Mouse (Mus musculus) cerebellum, postnatal 10 days (tissue): ENCODE data around the gene Fxyd5.
A peak's percentile ranks its signal among the peaks of the same experiment; 100 is the strongest.

ENCODE experiments used
- DNase-seq, 2 experiments: peaks; one replicate each; pipeline ENCODE4 v3.0.0; 2021; ENCODE audit warnings: mixed read lengths in 2 of 2

The Fxyd5 gene

GRCm38 (mm10) chr7:31060621-31061010 lies 18.3 kb upstream of the Fxyd5 start:
- DNase-seq = no peak

GRCm38 (mm10) chr7:31059919-31060620 lies 17.8 kb upstream of the Fxyd5 start:
- DNase-seq = peak; percentile 54 to 56

- peak; percentile 94 to 96 for DNase-seq
Observed at GRCm38 (mm10) chr7:31059108-31059507, 16.8 kb upstream of the Fxyd5 start, which contains the start of gene Lgi4. TSS of gene Lgi4 (plus strand) at chr7:31059342.

GRCm38 (mm10) chr7:31058211-31058610 lies 15.9 kb upstream of the Fxyd5 start:
- DNase-seq = no peak

- DNase-seq = no peak
Observed at GRCm38 (mm10) chr7:31057730-31058129, 15.4 kb upstream of the Fxyd5 start.

- DNase-seq = no peak
Observed at GRCm38 (mm10) chr7:31057071-31057470, 14.8 kb upstream of the Fxyd5 start, which contains the start of gene Fxyd1. TSS of gene Fxyd1 (minus strand) at chr7:31057199.

GRCm38 (mm10) chr7:31056448-31056847 lies 14.2 kb upstream of the Fxyd5 start:
- no peak for DNase-seq

GRCm38 (mm10) chr7:31055883-31056282 lies 13.6 kb upstream of the Fxyd5 start:
- no peak for DNase-seq

- peak; percentile 69 to 78 for DNase-seq
Observed at GRCm38 (mm10) chr7:31055354-31055824, 13.1 kb upstream of the Fxyd5 start.

- no peak for DNase-seq
Observed at GRCm38 (mm10) chr7:31054661-31055320, 12.5 kb upstream of the Fxyd5 start.

GRCm38 (mm10) chr7:31053882-31054447 lies 11.7 kb upstream of the Fxyd5 start:
- peak; percentile 47 to 58 for DNase-seq

- peak; percentile 91 for DNase-seq
Observed at GRCm38 (mm10) chr7:31052636-31053434, 10.6 kb upstream of the Fxyd5 start.

- DNase-seq = peak in 1 of 2 experiments; percentile 33
Observed at GRCm38 (mm10) chr7:31052251-31052635, 10.0 kb upstream of the Fxyd5 start.

GRCm38 (mm10) chr7:31051321-31052021 lies 9.2 kb upstream of the Fxyd5 start, which contains the start of gene Fxyd7:
TSS of gene Fxyd7 (minus strand) at chr7:31051467.
- peak; percentile 76 to 78 for DNase-seq

- DNase-seq = peak; percentile 69 to 74
Observed at GRCm38 (mm10) chr7:31050921-31051320, 8.6 kb upstream of the Fxyd5 start.

GRCm38 (mm10) chr7:31050487-31050886 lies 8.2 kb upstream of the Fxyd5 start:
- DNase-seq = peak; percentile 38 to 55

- DNase-seq = peak; percentile 79 to 85
Observed at GRCm38 (mm10) chr7:31049846-31050281, 7.6 kb upstream of the Fxyd5 start.

- DNase-seq = peak; percentile 90 to 91
Observed at GRCm38 (mm10) chr7:31049135-31049845, 7.0 kb upstream of the Fxyd5 start.

- no peak for DNase-seq
Observed at GRCm38 (mm10) chr7:31041662-31042315, 492 bp downstream of the Fxyd5 start.

- DNase-seq = no peak
Observed at GRCm38 (mm10) chr7:31041023-31041407, 1.3 kb downstream of the Fxyd5 start.
